Mouse (Mus musculus) testis, adult 2 months (tissue): ENCODE data around the gene Gm6040. TPM values are rescaled to one million over a fixed set of nuclear protein-coding genes. Genes with fewer than 3 reads are reported as not detected.

Experiments used
- H3K27ac ChIP-seq: fragments of 200-500 bp; 2 replicates; pipeline ENCODE4 v1.5.1; 2012; ENCODE audit warnings: low read depth, low read length; ENCODE audit not compliant: control insufficient read depth, insufficient read depth
- H3K27me3 ChIP-seq: fragments of 200-500 bp; 2 replicates; pipeline ENCODE4 v1.6.1; 2012; ENCODE audit warnings: mild to moderate bottlenecking, low read length, moderate library complexity; ENCODE audit not compliant: control insufficient read depth, insufficient read depth
- H3K36me3 ChIP-seq: fragments of 200-500 bp; 2 replicates; pipeline ENCODE4 v1.6.1; 2012; ENCODE audit warnings: mild to moderate bottlenecking, low read length; ENCODE audit not compliant: control insufficient read depth, insufficient read depth
- H3K4me1 ChIP-seq: fragments of 200-500 bp; 2 replicates; pipeline ENCODE4 v1.6.1; 2012; ENCODE audit warnings: low read length; ENCODE audit not compliant: control insufficient read depth, insufficient read depth
- H3K4me3 ChIP-seq: fragments of 200-500 bp; 2 replicates; pipeline ENCODE4 v1.5.1; 2012; ENCODE audit warnings: low read depth, mild to moderate bottlenecking, low read length, moderate library complexity, mixed read lengths; ENCODE audit not compliant: control insufficient read depth
- CTCF ChIP-seq: fragments of 200-500 bp; IDR thresholded peaks from 2 replicates; pipeline ENCODE4 v1.5.1; 2012; ENCODE audit warnings: low read depth, mild to moderate bottlenecking, inconsistent platforms, low read length, moderate library complexity; ENCODE audit not compliant: control insufficient read depth, insufficient read depth, insufficient replicate concordance
- POLR2A ChIP-seq: fragments of 200-500 bp; IDR thresholded peaks from 2 replicates; pipeline ENCODE4 v1.6.1; 2012; ENCODE audit warnings: low read depth, mild to moderate bottlenecking, inconsistent platforms, low read length, moderate library complexity; ENCODE audit not compliant: control insufficient read depth
- polyA plus RNA-seq: library from polyadenylated mRNA; depleted of rRNA; stranded (reverse); fragments of >200 nt; gene quantifications from 2 replicates; pipeline ENCODE4 v1.2.3, GENCODE M21; 2012; rRNA removed

The Gm6040 gene
- polyA plus RNA-seq, 1 experiment = not detected

- TF ChIP-seq CTCF (no peak), POLR2A (no peak)
- H3K27me3 ChIP-seq = no peaks in the 10 kb centered on the region
- H3K4me3 ChIP-seq = no peak overlapping the region
- H3K27ac ChIP-seq = no peak overlapping the region
- no peaks in the 10 kb centered on the region for H3K4me1 ChIP-seq
- H3K36me3 ChIP-seq = no peaks in the 10 kb centered on the region
Measured at GRCm38 (mm10) chr8:20874608-20875007, 47.3 kb downstream of the Gm6040 start.

Other genes starting within 250 kb of the Gm6040 start
- 263 and 318 TPM in 2 replicates for gene Defb33, start 29.4 kb downstream of the Gm6040 start, polyA plus RNA-seq
- gene Gm15056, start 19.4 kb downstream of the Gm6040 start, polyA plus RNA-seq = 0.32 TPM in 1 of 2 replicates, not detected in the other
- 14.3 TPM in 1 of 2 replicates, not detected in the other for gene AY761185, start 22.6 kb upstream of the Gm6040 start, polyA plus RNA-seq
- gene Defa21, start 103.5 kb upstream of the Gm6040 start, polyA plus RNA-seq = 0.43 TPM in 1 of 2 replicates, not detected in the other
- gene Defa23, start 133.0 kb upstream of the Gm6040 start, polyA plus RNA-seq = 0.40 and 0.47 TPM in 2 replicates
- gene Defa35, start 143.0 kb upstream of the Gm6040 start, polyA plus RNA-seq = not detected in 2 replicates
- gene Defa25, start 162.4 kb upstream of the Gm6040 start, polyA plus RNA-seq = not detected in 2 replicates
- not detected in 2 replicates for gene Gm14851, start 174.0 kb upstream of the Gm6040 start, polyA plus RNA-seq
- not detected in 2 replicates for gene Defa30, start 212.6 kb upstream of the Gm6040 start, polyA plus RNA-seq
- 0.85 TPM in 1 of 2 replicates, not detected in the other for gene Defa22, start 240.2 kb upstream of the Gm6040 start, polyA plus RNA-seq